Mouse (Mus musculus) left cerebral cortex, adult 18-20 months (tissue): ENCODE measurements around the gene Ppa2. TPM values are rescaled to one million over a fixed set of nuclear protein-coding genes. Genes with fewer than 3 reads are reported as not detected.

ENCODE experiments used
- DNase-seq, 2 experiments: peaks; one replicate each; pipeline ENCODE4 v3.0.0; 2021 to 2022; ENCODE audit warnings: low spot score in 2 of 2, mixed read lengths in 1 of 2
- total RNA-seq, 2 experiments: library from RNA; stranded (reverse); gene quantifications; 2 replicates each; pipeline ENCODE4 v1.2.3; 2021

Ppa2 gene
- total RNA-seq, 2 experiments from 2014 or later = 50.7 to 51.8 TPM

- no peak for DNase-seq
Observed at GRCm38 (mm10) chr3:133329406-133329805, 19.5 kb downstream of the Ppa2 start.

- no peak for DNase-seq
Observed at GRCm38 (mm10) chr3:133331184-133331866, 21.4 kb downstream of the Ppa2 start.

GRCm38 (mm10) chr3:133332280-133332679, 22.4 kb downstream of the Ppa2 start:
- DNase-seq = no peak

- no peak for DNase-seq
Observed at GRCm38 (mm10) chr3:133333267-133334170, 23.6 kb downstream of the Ppa2 start.

- no peak for DNase-seq
Observed at GRCm38 (mm10) chr3:133334691-133335090, 24.8 kb downstream of the Ppa2 start.

- DNase-seq = no peak
Observed at GRCm38 (mm10) chr3:133335166-133335565, 25.3 kb downstream of the Ppa2 start.

GRCm38 (mm10) chr3:133336400-133336799, 26.5 kb downstream of the Ppa2 start:
- DNase-seq = no peak

- DNase-seq = peak; percentile 69 to 78
Observed at GRCm38 (mm10) chr3:133338851-133339356, 29.0 kb downstream of the Ppa2 start.

GRCm38 (mm10) chr3:133339411-133339823, 29.5 kb downstream of the Ppa2 start:
- peak in 1 of 2 experiments; percentile 9 for DNase-seq

- DNase-seq = no peak
Observed at GRCm38 (mm10) chr3:133341106-133341505, 31.2 kb downstream of the Ppa2 start.

- no peak for DNase-seq
Observed at GRCm38 (mm10) chr3:133347535-133347934, 37.6 kb downstream of the Ppa2 start.

- DNase-seq = no peak
Observed at GRCm38 (mm10) chr3:133348847-133349246, 38.9 kb downstream of the Ppa2 start.

- DNase-seq = no peak
Observed at GRCm38 (mm10) chr3:133357426-133357974, 47.6 kb downstream of the Ppa2 start.

- DNase-seq = no peak
Observed at GRCm38 (mm10) chr3:133357977-133358376, 48.1 kb downstream of the Ppa2 start.

GRCm38 (mm10) chr3:133361406-133361805, 51.5 kb downstream of the Ppa2 start:
- DNase-seq = no peak

- DNase-seq = no peak
Observed at GRCm38 (mm10) chr3:133364138-133364537, 54.2 kb downstream of the Ppa2 start.

- DNase-seq = no peak
Observed at GRCm38 (mm10) chr3:133366096-133366495, 56.2 kb downstream of the Ppa2 start.

GRCm38 (mm10) chr3:133378174-133378573, 68.3 kb downstream of the Ppa2 start:
- DNase-seq = no peak

- DNase-seq = peak; percentile 12 to 28
Observed at GRCm38 (mm10) chr3:133379997-133380396, 70.1 kb downstream of the Ppa2 start.

GRCm38 (mm10) chr3:133381519-133381918, 71.6 kb downstream of the Ppa2 start:
- no peak for DNase-seq

GRCm38 (mm10) chr3:133382147-133382546, 72.2 kb downstream of the Ppa2 start:
- DNase-seq = no peak
